Mouse (Mus musculus) adrenal gland, postnatal 25 days (tissue): Measurements from ENCODE around the gene Ear6. TPM values are rescaled to one million over a fixed set of nuclear protein-coding genes. Genes with fewer than 3 reads are reported as not detected.

Source experiments
- DNase-seq: peaks from one replicate; pipeline ENCODE4 v3.0.0; 2021; ENCODE audit warnings: mixed read lengths
- microRNA-seq, 2 experiments: library from miRNA; unstranded; fragments of <30 nt; microRNA quantifications; one replicate each; pipeline ENCODE4 v1.2.0; 2021
- total RNA-seq: library from RNA; stranded (reverse); gene quantifications from 2 replicates; pipeline ENCODE4 v1.2.3, GENCODE M21; 2021

Gene Ear6
- total RNA-seq, 1 experiment from 2014 or later: not detected

DNA sequence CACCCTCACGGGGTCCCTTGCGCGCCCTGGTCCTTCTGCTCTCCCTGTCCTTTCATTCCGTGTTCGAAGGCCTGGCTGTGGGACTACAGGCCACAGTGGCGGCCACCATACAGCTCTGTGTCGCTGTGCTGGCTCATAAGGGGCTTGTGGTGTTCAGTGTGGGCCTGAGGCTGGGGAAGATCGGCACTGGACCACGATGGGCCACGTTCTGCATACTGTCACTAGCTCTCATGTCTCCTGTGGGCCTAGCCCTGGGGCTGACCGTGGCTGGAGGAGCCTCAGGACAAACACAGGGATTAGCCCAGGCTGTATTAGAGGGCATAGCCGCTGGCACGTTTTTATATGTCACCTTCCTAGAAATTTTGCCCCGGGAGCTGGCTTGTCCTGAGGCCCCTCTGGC lies 41.6 kb downstream of the Ear6 start:
- no peak for DNase-seq

DNA sequence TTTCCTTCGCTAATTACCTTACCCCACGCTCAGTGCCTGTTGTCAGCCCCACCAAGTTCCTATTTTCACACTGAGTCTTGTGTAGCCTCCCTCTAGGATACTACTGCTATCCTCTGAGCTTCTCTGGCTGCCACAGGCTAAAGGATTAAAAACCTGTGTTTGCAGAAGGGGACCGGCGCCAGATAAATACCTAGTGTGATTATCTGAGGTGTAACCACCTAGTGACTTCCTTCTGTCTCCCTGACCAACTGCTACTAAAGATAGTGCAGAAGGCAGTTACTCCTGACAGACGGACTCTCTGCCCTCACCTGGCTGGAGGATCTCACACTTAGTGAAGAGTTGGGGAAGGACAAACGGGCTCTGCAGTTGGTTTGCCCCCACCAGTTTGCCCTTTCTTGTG lies 42.5 kb downstream of the Ear6 start:
- DNase-seq: no peak

DNA sequence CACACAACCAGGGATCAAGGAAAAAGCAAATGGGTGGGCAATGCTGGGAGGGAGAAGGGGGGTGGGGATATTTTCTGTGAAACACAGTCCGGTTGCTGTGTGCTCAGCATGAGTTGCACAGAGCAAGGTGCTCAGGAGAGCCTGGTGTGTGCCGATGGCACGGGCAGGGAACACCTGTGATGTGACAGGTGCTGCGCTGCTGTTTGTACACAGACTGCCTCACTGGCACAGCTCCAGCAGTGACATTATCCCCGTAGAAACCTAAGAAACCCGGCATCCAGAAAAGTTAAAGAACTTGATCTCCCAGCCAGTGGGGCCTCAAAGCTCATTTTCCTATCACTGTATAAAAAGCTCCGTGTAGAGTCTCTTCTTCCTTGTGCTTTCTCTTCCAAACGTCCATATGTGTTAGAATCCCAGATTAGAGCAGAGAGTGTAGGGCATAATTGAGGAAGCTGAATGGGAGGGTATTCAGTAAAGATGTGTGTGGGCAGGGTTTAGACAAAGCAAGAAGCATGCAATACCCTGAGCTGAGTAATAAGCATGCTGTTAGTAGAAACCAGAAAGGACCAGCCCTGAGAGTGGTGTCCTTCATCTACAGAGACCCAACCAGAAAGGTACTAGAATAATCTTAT lies 43.2 kb downstream of the Ear6 start:
- no peak for DNase-seq

DNA sequence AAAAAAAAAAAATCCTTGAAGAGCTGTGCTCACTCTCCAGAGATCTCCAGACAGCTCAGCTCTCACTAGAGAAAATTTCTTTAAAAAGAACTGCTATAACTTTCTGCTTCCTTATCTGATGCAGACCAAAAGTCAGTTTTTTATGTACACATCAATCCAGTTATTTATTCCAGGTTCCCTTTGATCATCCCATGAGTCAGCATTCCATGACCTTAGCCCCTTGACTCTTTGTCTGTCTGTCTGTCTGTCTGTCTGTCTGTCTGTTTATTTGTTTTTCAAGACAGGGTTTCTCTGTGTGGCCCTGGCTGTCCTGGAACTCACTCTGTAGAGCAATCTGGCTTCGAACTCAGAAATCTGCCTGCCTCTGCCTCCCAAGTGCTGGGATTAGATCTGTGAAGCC lies 45.9 kb downstream of the Ear6 start:
- DNase-seq: no peak

- peak; percentile 87 for DNase-seq
Observed at GRCm38 (mm10) chr14:51902806-51903710, 49.6 kb downstream of the Ear6 start.

GRCm38 (mm10) chr14:51903782-51904181 lies 50.3 kb downstream of the Ear6 start:
- DNase-seq: no peak

Small RNA genes lying within 50 kb of the gene (microRNA-seq; reads per million reads assigned to microRNA genes)
- gene Gm27375: 0 reads per million in 2 experiments

Other genes with a start within 250 kb of the Ear6 start
- gene Gm17078, start 242.4 kb upstream of the Ear6 start, total RNA-seq: not detected in 2 replicates
- not detected in 2 replicates for gene Gm4181, start 218.0 kb upstream of the Ear6 start, total RNA-seq
- gene Gm17079, start 158.2 kb upstream of the Ear6 start, total RNA-seq: not detected in 2 replicates
- not detected in 2 replicates for gene Gm5800, start 136.5 kb upstream of the Ear6 start, total RNA-seq
- not detected in 2 replicates for gene Ang4, start 80.1 kb upstream of the Ear6 start, total RNA-seq
- not detected in 2 replicates for gene AY358078, start 53.7 kb upstream of the Ear6 start, total RNA-seq
- 32.1 and 42.2 TPM in 2 replicates for gene Mettl17, start 31.1 kb downstream of the Ear6 start, total RNA-seq
- 0.61 and 1.2 TPM in 2 replicates for gene Slc39a2, start 39.2 kb downstream of the Ear6 start, total RNA-seq
- 226 and 243 TPM in 2 replicates for gene Ndrg2, start 60.5 kb downstream of the Ear6 start, total RNA-seq
- gene Tppp2, start 64.7 kb downstream of the Ear6 start, total RNA-seq: not detected in 2 replicates
- gene Rnase13, start 69.1 kb downstream of the Ear6 start, total RNA-seq: not detected in 2 replicates
- gene Arhgef40, start 131.0 kb downstream of the Ear6 start, total RNA-seq: 55.7 and 59.3 TPM in 2 replicates
- 0.97 and 1.8 TPM in 2 replicates for gene Tmem253, start 162.0 kb downstream of the Ear6 start, total RNA-seq
- 58.4 and 63.3 TPM in 2 replicates for gene Zfp219, start 167.0 kb downstream of the Ear6 start, total RNA-seq
- gene Olfr221, start 188.8 kb downstream of the Ear6 start, total RNA-seq: not detected in 2 replicates